ENCODE assay signal across 16 mouse cellular contexts in genomic region chr4:131220966-131221365, GRCm38 (mm10).
"Had no signal": no experiment of that assay in that cellular context is flagged by ENCODE, and none has a peak within 500 bp of the region (broad histone marks: within the 10 kb centered on the region; RNA-seq: fewer than 3 reads in every experiment).

No protein-coding gene starts in this region.

- H3K9me3 ChIP-seq: limb, embryonic 15.5 days; midbrain, embryonic 12.5 days; neural tube, embryonic 13.5 days had no signal

- H3K4me1 ChIP-seq: liver, embryonic 12.5 days; neural tube, embryonic 13.5 days had no signal

- H3K4me2 ChIP-seq: limb, embryonic 15.5 days; liver, embryonic 12.5 days; lung, embryonic 14.5 days; midbrain, embryonic 12.5 days; neural tube, embryonic 13.5 days had no signal

- H3K27me3 ChIP-seq: limb, embryonic 15.5 days; liver, embryonic 12.5 days; midbrain, embryonic 12.5 days; neural tube, embryonic 13.5 days had no signal

- H3K36me3 ChIP-seq: limb, embryonic 15.5 days; liver, embryonic 12.5 days; midbrain, embryonic 12.5 days; neural tube, embryonic 13.5 days had no signal

- H3K4me3 ChIP-seq: limb, embryonic 15.5 days; liver, embryonic 12.5 days; midbrain, embryonic 12.5 days; neural tube, embryonic 13.5 days had no signal

- H3K27ac ChIP-seq: kidney, postnatal 0 days; limb, embryonic 15.5 days; liver, embryonic 12.5 days; midbrain, embryonic 12.5 days; neural tube, embryonic 13.5 days had no signal

- H3K9ac ChIP-seq: limb, embryonic 15.5 days; liver, embryonic 12.5 days; lung, embryonic 14.5 days; midbrain, embryonic 12.5 days; neural tube, embryonic 13.5 days had no signal

- DNase-seq: kidney, postnatal 36 days; layer of hippocampus, adult 9-11 months; layer of hippocampus, postnatal 36 days; lung, embryonic 14.5 days; lung, postnatal 10 days; lung, postnatal 4 days; retina, postnatal 1 day; right cerebral cortex, postnatal 4 days; spleen, adult 18-20 months; thymus, adult 18-20 months; thymus, postnatal 14 days had no signal

- ATAC-seq: liver, embryonic 12.5 days had no signal
